8 mouse cellular contexts compared by ENCODE assay signal in the genomic region with DNA sequence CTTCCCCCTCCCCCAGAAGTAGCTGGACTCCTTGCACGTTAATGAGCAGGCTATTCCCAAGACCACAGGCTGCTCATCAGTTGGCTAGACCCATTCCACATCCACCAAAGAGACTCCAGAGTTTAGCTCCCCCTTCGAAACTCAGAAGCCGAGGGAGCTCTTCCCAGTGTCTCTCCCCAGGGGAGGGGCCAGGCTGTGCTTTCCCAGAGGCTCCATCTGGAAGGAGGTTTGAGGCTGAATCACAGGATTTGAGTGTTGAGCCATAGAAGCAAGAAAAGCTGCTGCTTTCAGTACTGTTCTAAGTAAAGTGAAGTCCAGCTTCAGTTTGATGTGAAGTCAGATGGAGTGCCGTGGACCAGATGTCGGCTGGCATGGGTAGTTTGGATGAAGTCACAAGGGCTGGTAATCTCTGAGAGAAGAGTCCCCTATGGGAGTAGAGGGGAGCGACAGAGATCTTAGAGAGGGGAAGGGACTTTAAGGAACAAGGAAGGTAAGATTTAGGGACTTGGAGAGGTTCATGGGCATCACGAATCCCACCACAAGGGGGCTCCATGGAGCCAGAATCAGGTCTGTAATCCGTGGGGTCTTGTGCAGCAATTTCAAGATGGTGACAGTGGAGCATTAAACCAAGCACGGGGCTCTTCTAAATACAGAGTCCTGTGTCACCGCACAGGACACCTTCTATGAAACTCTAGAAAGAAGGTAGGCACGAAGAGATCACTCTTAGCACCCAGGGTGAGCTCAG. TPM values are rescaled to one million over a fixed set of nuclear protein-coding genes. Genes with fewer than 3 reads are reported as not detected.
DNase-seq lines count a peak whose midpoint lies in the region.

No protein-coding gene starts in this region.

- intact Hi-C loops in heart, postnatal 25 days (cut with DNase I): no loop called here

- peak; percentile 16 to 41 for DNase-seq in heart, adult 18-20 months
- DNase-seq in heart, postnatal 25 days (ENCODE audit: low spot score): no peak
- DNase-seq in A20 (ENCODE audit: low read depth, low spot score) (peak; percentile 74), WW6 (ENCODE audit: low read depth, low spot score) (peak; percentile 34)
- peak; percentile 39 to 54 for DNase-seq in frontal cortex, postnatal 10 days (ENCODE audit: low spot score in 2 of 2)
- peak; percentile 12 for DNase-seq in left cerebral cortex, adult 11 months (ENCODE audit: low spot score)
- peak; percentile 57 for DNase-seq in retina, postnatal 1 day
- no peak for DNase-seq in Muller cell, postnatal 12 days (ENCODE audit: inconsistent ontology term)

RNA-seq across cellular contexts. Expression of gene Zc3h12d, which starts 38.5 kb away (rescaled TPM):
- 1 to 10 TPM in 1 of 2 experiments, under 1 TPM in 1; 0.15 to 1.0 TPM for total RNA-seq in heart, adult 18-20 months (2021)
- under 1 TPM; 0.18 to 0.25 TPM for total RNA-seq in heart, postnatal 25 days (2021)

Comparison
In these comparisons a context has a peak if more than half of its experiments do, and no peak if none do; other contexts are left out.
1. DNase-seq: peak in heart, adult 18-20 months (2 of 2), A20 (single experiment), WW6 (single experiment), frontal cortex, postnatal 10 days (2 of 2), left cerebral cortex, adult 11 months (single experiment) and retina, postnatal 1 day (single experiment); none in heart, postnatal 25 days (single experiment) and Muller cell, postnatal 12 days (single experiment).